Mouse (Mus musculus): ENCODE results near the gene 9130023H24Rik.

DNA sequence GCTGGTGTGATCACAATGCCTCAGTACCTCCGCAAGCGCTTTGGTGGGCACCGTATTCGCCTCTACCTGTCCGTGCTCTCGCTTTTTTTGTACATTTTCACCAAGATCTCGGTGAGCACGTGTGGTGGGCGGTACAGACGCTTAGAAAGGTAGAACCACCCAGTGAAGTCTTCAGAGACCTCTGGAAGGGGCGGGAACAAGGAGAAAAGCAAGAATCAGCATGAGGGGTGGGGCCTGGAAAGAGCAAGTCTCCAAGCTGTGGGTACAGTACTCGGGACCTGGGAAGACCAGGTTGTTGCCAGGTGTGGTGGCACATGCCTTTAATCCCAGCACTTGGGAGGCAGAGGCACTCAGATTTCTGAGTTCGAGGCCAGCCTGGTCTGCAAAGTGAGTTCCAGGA is 29.6 kb upstream of the 9130023H24Rik start:
- no peak for TF ChIP-seq GATA1 (IDR thresholded peaks at IDR 0.05; ENCODE audit: borderline replicate concordance, low read length)
- TF ChIP-seq FLI1 (IDR thresholded peaks at IDR 0.05; ENCODE audit: low read length) = no peak

Data from megakaryocyte, embryonic 14.5 days (primary cell).